Mouse (Mus musculus): ENCODE data around the gene Dst. TPM values are rescaled to one million over a fixed set of nuclear protein-coding genes. Genes with fewer than 3 reads are reported as not detected.
A peak's percentile ranks its signal among the peaks of the same experiment; 100 is the strongest.

Gene Dst
- polyA plus RNA-seq, 1 experiment from 2014 or later, result 26.9 TPM

GRCm38 (mm10) chr1:33946601-33947395 lies 38.8 kb downstream of the Dst start:
- no peak overlapping the region for H3K4me2 ChIP-seq
- H3K4me3 ChIP-seq (ENCODE audit: low read depth, low read length), result no peak overlapping the region
- H3K27ac ChIP-seq (ENCODE audit: low read depth, low read length), result peak overlapping the region; percentile 52
- 66% methylated on average over 12 of the region's 12 CpGs for WGBS (ENCODE audit: insufficient replicate concordance)
- H3K9ac ChIP-seq (ENCODE audit: low read depth, low read length), result no peak overlapping the region
- peaks cover 19% of the 10 kb centered on the region for H3K4me1 ChIP-seq (ENCODE audit: control insufficient read depth, insufficient read depth, low read length)
- H3K36me3 ChIP-seq (ENCODE audit: control insufficient read depth, insufficient read depth, low read length), result no peaks in the 10 kb centered on the region
- no peaks in the 10 kb centered on the region for H3K27me3 ChIP-seq (ENCODE audit: control insufficient read depth, insufficient read depth, low read length)
- no peak for ATAC-seq (replicated peaks; ENCODE audit: insufficient number of reproducible peaks, low FRiP score, low TSS enrichment)
- no peaks in the 10 kb centered on the region for H3K9me3 ChIP-seq (replicated peaks; ENCODE audit: control insufficient read depth, low read length)

DNA sequence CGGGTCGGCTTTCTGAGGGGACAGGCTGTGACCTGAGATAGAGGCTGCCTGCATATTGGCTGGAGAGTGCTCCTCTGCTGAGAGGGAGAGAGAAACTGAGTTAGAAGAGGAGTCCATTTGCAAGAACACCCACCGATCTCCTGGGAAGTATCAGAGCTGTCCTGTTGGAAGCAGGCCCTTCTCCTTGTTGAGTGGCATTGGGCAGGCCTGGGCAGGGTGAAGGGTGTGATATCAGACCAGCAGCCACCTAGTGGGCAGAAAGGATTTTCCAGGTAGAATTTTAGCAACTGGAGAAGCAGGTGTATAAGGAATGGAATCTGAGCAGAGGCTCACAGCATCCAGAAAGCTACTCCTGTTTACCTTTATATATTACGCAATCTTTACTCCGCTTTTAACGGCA lies 39.8 kb downstream of the Dst start:
- Histone ChIP-seq H3K4me2 (no peak overlapping the region), H3K4me3 (ENCODE audit: low read depth, low read length) (no peak overlapping the region), H3K27ac (ENCODE audit: low read depth, low read length) (peak overlapping the region; percentile 52; the same call in 1 of the 2 replicates), H3K9ac (ENCODE audit: low read depth, low read length) (no peak overlapping the region), H3K4me1 (ENCODE audit: control insufficient read depth, insufficient read depth, low read length) (peaks cover 19% of the 10 kb centered on the region), H3K9me3 (replicated peaks; ENCODE audit: control insufficient read depth, low read length) (no peaks in the 10 kb centered on the region), H3K27me3 (ENCODE audit: control insufficient read depth, insufficient read depth, low read length) (no peaks in the 10 kb centered on the region), H3K36me3 (ENCODE audit: control insufficient read depth, insufficient read depth, low read length) (no peaks in the 10 kb centered on the region)
- ATAC-seq (replicated peaks; ENCODE audit: insufficient number of reproducible peaks, low FRiP score, low TSS enrichment), result no peak
- WGBS (ENCODE audit: insufficient replicate concordance), result 80% methylated on average over 6 of the region's 6 CpGs

- H3K36me3 ChIP-seq (ENCODE audit: control insufficient read depth, insufficient read depth, low read length), result no peaks in the 10 kb centered on the region
- H3K9ac ChIP-seq (ENCODE audit: low read depth, low read length), result no peak overlapping the region
- no peaks in the 10 kb centered on the region for H3K27me3 ChIP-seq (ENCODE audit: control insufficient read depth, insufficient read depth, low read length)
- H3K9me3 ChIP-seq (replicated peaks; ENCODE audit: control insufficient read depth, low read length), result no peaks in the 10 kb centered on the region
- peaks cover 19% of the 10 kb centered on the region for H3K4me1 ChIP-seq (ENCODE audit: control insufficient read depth, insufficient read depth, low read length)
- H3K4me2 ChIP-seq, result no peak overlapping the region
- no peak for ATAC-seq (replicated peaks; ENCODE audit: insufficient number of reproducible peaks, low FRiP score, low TSS enrichment)
- no peak overlapping the region for H3K27ac ChIP-seq (ENCODE audit: low read depth, low read length)
- no peak overlapping the region for H3K4me3 ChIP-seq (ENCODE audit: low read depth, low read length)
- WGBS (ENCODE audit: insufficient replicate concordance), result 82% methylated on average over 5 of the region's 5 CpGs
Measured at GRCm38 (mm10) chr1:33948511-33948910, 40.5 kb downstream of the Dst start.

- no peak overlapping the region for H3K27ac ChIP-seq (ENCODE audit: low read depth, low read length)
- no peak overlapping the region for H3K9ac ChIP-seq (ENCODE audit: low read depth, low read length)
- no peaks in the 10 kb centered on the region for H3K36me3 ChIP-seq (ENCODE audit: control insufficient read depth, insufficient read depth, low read length)
- H3K27me3 ChIP-seq (ENCODE audit: control insufficient read depth, insufficient read depth, low read length), result no peaks in the 10 kb centered on the region
- WGBS (ENCODE audit: insufficient replicate concordance), result 82% methylated on average over 6 of the region's 6 CpGs
- no peaks in the 10 kb centered on the region for H3K4me1 ChIP-seq (ENCODE audit: control insufficient read depth, insufficient read depth, low read length)
- H3K4me3 ChIP-seq (ENCODE audit: low read depth, low read length), result no peak overlapping the region
- no peak overlapping the region for H3K4me2 ChIP-seq
- no peak for ATAC-seq (replicated peaks; ENCODE audit: insufficient number of reproducible peaks, low FRiP score, low TSS enrichment)
- H3K9me3 ChIP-seq (replicated peaks; ENCODE audit: control insufficient read depth, low read length), result no peaks in the 10 kb centered on the region
Measured at GRCm38 (mm10) chr1:33955626-33956025, 47.6 kb downstream of the Dst start.

DNA sequence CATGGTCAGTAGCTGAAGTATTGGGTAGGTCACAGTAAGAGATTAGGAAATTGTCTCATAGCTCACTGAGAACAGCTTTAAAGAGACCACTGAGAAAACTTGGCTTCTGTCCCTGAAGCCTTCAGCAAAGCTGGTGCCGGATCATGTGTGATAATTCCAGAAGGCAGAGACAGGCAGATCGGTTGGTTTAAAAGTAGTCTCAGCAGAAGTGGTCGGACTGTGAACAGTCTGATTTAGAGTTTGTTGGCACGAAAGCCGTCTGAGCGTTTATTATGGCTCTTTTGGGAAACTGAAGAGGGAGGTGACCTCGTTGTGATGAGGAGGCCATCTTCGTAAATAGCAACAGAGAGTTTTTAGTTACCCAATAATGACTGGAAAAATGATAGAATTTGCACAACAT lies 52.4 kb downstream of the Dst start:
- Histone ChIP-seq H3K27ac (ENCODE audit: low read depth, low read length) (no peak overlapping the region), H3K4me1 (ENCODE audit: control insufficient read depth, insufficient read depth, low read length) (no peaks in the 10 kb centered on the region), H3K4me3 (ENCODE audit: low read depth, low read length) (no peak overlapping the region), H3K9me3 (replicated peaks; ENCODE audit: control insufficient read depth, low read length) (no peaks in the 10 kb centered on the region), H3K9ac (ENCODE audit: low read depth, low read length) (no peak overlapping the region), H3K36me3 (ENCODE audit: control insufficient read depth, insufficient read depth, low read length) (no peaks in the 10 kb centered on the region), H3K4me2 (no peak overlapping the region), H3K27me3 (ENCODE audit: control insufficient read depth, insufficient read depth, low read length) (no peaks in the 10 kb centered on the region)
- ATAC-seq (replicated peaks; ENCODE audit: insufficient number of reproducible peaks, low FRiP score, low TSS enrichment), result no peak
- 73% methylated on average over 8 of the region's 8 CpGs for WGBS (ENCODE audit: insufficient replicate concordance)

- H3K4me3 ChIP-seq (ENCODE audit: low read depth, low read length), result no peak overlapping the region
- ATAC-seq (replicated peaks; ENCODE audit: insufficient number of reproducible peaks, low FRiP score, low TSS enrichment), result no peak
- 47% methylated on average over 5 of the region's 5 CpGs for WGBS (ENCODE audit: insufficient replicate concordance)
Measured at GRCm38 (mm10) chr1:33964643-33965042, 56.6 kb downstream of the Dst start.

GRCm38 (mm10) chr1:33965824-33966223 lies 57.8 kb downstream of the Dst start:
- Histone ChIP-seq H3K36me3 (ENCODE audit: control insufficient read depth, insufficient read depth, low read length) (no peaks in the 10 kb centered on the region), H3K4me1 (ENCODE audit: control insufficient read depth, insufficient read depth, low read length) (peaks cover 5% of the 10 kb centered on the region), H3K9ac (ENCODE audit: low read depth, low read length) (no peak overlapping the region), H3K9me3 (replicated peaks; ENCODE audit: control insufficient read depth, low read length) (no peaks in the 10 kb centered on the region), H3K27me3 (ENCODE audit: control insufficient read depth, insufficient read depth, low read length) (no peaks in the 10 kb centered on the region), H3K4me3 (ENCODE audit: low read depth, low read length) (no peak overlapping the region), H3K4me2 (no peak overlapping the region), H3K27ac (ENCODE audit: low read depth, low read length) (no peak overlapping the region)
- no peak for ATAC-seq (replicated peaks; ENCODE audit: insufficient number of reproducible peaks, low FRiP score, low TSS enrichment)
- 76% methylated on average over 4 of the region's 4 CpGs for WGBS (ENCODE audit: insufficient replicate concordance)

More at GRCm38 (mm10) chr1:33964643-33965042, 56.6 kb downstream of the Dst start:
- peaks cover 5% of the 10 kb centered on the region for H3K4me1 ChIP-seq (ENCODE audit: control insufficient read depth, insufficient read depth, low read length)
- H3K27ac ChIP-seq (ENCODE audit: low read depth, low read length), result no peak overlapping the region
- no peak overlapping the region for H3K9ac ChIP-seq (ENCODE audit: low read depth, low read length)
- no peaks in the 10 kb centered on the region for H3K36me3 ChIP-seq (ENCODE audit: control insufficient read depth, insufficient read depth, low read length)
- H3K27me3 ChIP-seq (ENCODE audit: control insufficient read depth, insufficient read depth, low read length), result no peaks in the 10 kb centered on the region
- H3K9me3 ChIP-seq (replicated peaks; ENCODE audit: control insufficient read depth, low read length), result no peaks in the 10 kb centered on the region
- H3K4me2 ChIP-seq, result no peak overlapping the region

GRCm38 (mm10) chr1:33966328-33966727 lies 58.3 kb downstream of the Dst start:
- H3K4me3 ChIP-seq (ENCODE audit: low read depth, low read length), result no peak overlapping the region
- 32% methylated on average over 6 of the region's 6 CpGs for WGBS (ENCODE audit: insufficient replicate concordance)
- H3K4me2 ChIP-seq, result no peak overlapping the region
- no peak overlapping the region for H3K27ac ChIP-seq (ENCODE audit: low read depth, low read length)
- no peak for ATAC-seq (replicated peaks; ENCODE audit: insufficient number of reproducible peaks, low FRiP score, low TSS enrichment)
- H3K9me3 ChIP-seq (replicated peaks; ENCODE audit: control insufficient read depth, low read length), result no peaks in the 10 kb centered on the region
- H3K27me3 ChIP-seq (ENCODE audit: control insufficient read depth, insufficient read depth, low read length), result no peaks in the 10 kb centered on the region
- no peak overlapping the region for H3K9ac ChIP-seq (ENCODE audit: low read depth, low read length)
- H3K4me1 ChIP-seq (ENCODE audit: control insufficient read depth, insufficient read depth, low read length), result peaks cover 5% of the 10 kb centered on the region
- no peaks in the 10 kb centered on the region for H3K36me3 ChIP-seq (ENCODE audit: control insufficient read depth, insufficient read depth, low read length)

DNA sequence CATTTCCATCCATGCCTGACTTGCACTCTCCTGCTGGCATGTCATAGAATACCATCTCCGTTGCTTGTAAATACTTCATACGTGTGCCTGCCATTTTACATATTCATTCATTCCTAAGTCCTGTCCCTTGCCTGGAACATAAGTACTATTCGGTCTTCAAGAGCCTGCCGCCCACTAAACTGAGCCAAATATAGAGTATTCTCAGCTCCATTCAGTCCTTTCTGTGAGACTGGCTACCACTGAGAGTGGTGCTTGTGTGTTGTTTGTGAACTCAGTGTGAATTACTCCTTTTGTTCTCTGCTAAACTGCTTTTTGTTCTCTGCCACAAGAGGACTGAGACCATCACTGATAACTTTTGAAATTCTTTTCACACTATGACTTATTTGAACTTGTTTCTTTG lies 59.2 kb downstream of the Dst start:
- Histone ChIP-seq H3K27me3 (ENCODE audit: control insufficient read depth, insufficient read depth, low read length) (no peaks in the 10 kb centered on the region), H3K4me1 (ENCODE audit: control insufficient read depth, insufficient read depth, low read length) (peaks cover 5% of the 10 kb centered on the region), H3K4me3 (ENCODE audit: low read depth, low read length) (no peak overlapping the region), H3K9me3 (replicated peaks; ENCODE audit: control insufficient read depth, low read length) (no peaks in the 10 kb centered on the region), H3K36me3 (ENCODE audit: control insufficient read depth, insufficient read depth, low read length) (no peaks in the 10 kb centered on the region), H3K4me2 (no peak overlapping the region), H3K9ac (ENCODE audit: low read depth, low read length) (no peak overlapping the region), H3K27ac (ENCODE audit: low read depth, low read length) (no peak overlapping the region)
- WGBS (ENCODE audit: insufficient replicate concordance), result 75% methylated on average over 4 of the region's 4 CpGs
- ATAC-seq (replicated peaks; ENCODE audit: insufficient number of reproducible peaks, low FRiP score, low TSS enrichment), result no peak
